Mouse (Mus musculus): Measurements from ENCODE around the gene Kbtbd4. TPM values are rescaled to one million over a fixed set of nuclear protein-coding genes. Genes with fewer than 3 reads are reported as not detected.
"Not testable (repeated sequence)": the region's sequence is repeated elsewhere in the genome, so short reads cannot be mapped to it uniquely, and the experiment has no call there.

The Kbtbd4 gene
- total RNA-seq (2021), result 10 to 100 TPM; 37.5 to 43.6 TPM

DNA sequence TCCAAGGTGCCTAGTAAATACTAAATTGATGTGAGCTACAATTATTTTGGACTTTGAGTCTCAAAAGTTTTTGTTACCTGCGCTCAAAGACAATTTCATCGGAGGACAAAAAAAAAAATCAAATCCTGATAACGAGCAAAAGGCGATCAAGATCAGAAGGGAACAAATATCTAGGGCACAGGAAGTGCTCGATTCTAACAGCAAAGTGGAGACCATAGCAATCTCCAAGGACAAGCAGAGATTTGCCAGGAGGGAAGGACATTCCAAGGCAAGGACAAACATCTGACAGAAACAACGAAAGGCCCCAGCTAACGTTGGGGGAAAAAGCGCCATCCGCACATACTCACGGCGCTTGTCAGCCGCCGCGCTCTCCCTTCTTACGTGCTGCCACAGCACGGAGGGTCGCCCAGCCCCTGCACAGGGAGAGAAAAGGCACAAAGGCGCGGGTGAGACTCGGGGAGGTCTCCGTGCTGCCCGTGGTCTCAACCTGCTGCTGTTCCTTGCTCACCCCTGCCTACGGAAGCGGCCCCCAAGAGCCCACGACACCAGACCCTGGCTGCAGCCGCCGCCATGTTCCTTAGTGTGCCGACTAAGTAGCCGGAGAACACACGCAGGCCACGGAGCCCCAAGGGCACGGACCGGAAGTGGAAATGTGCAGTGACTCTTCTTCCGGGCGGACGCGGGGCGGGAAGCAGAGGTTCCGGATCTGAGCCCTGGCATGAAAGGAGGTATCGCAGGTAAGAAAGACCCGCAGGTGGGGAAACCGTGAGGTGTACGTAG is at the start of gene Kbtbd4, which contains the start of gene Ndufs3:
TSS of gene Kbtbd4 (plus strand) at position 665 of the 780 bp plus-strand sequence.
TSS of gene Ndufs3 (minus strand) at position 752 of the 780 bp plus-strand sequence.
- intact Hi-C loops (cut with DNase I), result no loop called here

DNA sequence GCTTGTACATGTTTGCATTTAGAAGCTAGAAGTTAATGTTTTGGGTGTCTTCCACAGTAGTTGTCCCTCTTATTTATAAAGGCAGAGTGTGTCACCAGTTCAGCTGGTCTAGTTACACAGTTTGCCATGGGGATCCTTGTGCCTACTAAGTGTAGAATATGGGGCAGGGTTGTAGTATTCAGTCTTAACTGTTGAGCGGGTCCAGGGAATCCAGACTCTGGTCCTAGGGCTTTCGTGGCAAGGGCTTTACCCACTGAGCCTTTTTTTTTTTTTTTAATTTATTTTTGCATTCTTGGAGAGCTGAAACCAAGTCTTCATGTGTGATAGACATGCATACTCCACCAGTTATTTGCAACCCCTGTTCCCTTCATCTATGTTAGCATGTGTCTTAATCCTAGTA is 43.1 kb upstream of the Kbtbd4 start:
- intact Hi-C loops (cut with DNase I), result loop anchor here (10.0 kb wide), 1 partner anchor 153 kb away; no protein-coding TSS in a partner anchor
- no peak for DNase-seq

More for the DNA sequence above, at the start of gene Kbtbd4, which contains the start of gene Ndufs3:
- peak; percentile 87 for DNase-seq

DNA sequence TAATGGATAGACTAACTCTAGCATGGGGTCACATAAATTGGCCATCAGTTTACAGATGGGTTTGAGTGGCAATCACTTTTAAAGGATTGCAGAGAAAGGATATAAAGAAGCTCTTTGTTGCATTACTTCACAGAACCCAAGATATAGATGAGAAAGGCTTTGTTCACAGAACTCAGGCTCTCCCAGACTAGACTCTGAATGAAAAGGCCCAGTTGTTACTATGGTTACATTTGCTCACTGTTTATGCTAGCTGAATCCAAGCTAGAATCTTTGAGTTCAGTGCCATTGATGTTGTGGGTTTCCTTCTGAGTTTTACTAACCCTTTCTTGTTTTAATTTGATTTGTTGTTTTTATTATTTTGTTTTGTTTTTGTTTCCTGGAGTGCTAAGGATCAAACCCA is 40.4 kb upstream of the Kbtbd4 start:
- no peak for DNase-seq
- intact Hi-C loops (cut with DNase I), result loop anchor here (10.0 kb wide), 1 partner anchor 151 kb away; no protein-coding TSS in a partner anchor

DNA sequence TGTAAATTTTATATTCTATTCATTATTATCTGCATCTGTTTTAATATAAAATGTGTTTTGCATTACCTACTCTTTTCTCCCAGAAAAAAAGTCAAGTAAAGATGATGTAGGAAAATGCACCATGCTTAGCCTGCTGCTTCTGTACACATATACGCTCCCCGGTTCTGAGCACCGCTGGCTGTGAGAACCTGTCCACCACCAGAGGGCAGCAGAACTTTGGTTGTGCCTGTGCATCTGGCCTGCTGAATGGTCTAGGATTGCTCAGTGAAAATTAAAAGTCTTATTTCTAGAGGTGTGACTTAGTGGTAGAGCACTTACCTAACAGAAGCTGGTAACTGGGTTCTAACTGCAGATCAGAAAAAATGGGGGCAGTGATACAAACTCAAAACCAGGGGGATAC is 38.0 kb upstream of the Kbtbd4 start:
- DNase-seq, result peak; percentile 86
- intact Hi-C loops (cut with DNase I), result loop anchor here (5.0 to 10.0 kb wide), 2 partner anchors 148 to 191 kb away; no protein-coding TSS in a partner anchor

DNA sequence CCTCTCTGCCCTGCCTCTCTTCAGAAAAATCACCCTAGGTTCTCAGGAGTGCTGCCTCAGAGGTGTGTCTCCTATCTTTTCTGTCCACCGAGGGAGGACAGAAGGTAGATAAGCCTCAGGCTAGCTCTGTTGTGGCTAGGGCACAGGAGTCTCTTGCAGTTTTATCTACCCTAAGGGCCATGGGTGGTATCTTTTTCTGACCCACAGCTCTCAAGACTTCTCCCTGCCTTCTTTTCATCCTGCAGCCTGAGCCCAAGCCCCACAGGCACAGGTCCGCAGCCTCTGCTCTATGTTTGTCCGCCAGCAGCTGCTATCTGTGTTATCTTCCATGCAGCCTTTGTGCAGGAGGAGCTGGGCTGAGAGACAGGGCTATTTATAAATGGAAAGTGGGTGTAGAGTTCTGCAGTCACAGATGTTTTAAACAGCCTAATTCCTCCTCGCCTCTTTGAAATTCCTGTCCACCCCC is 34.4 kb upstream of the Kbtbd4 start:
- intact Hi-C loops (cut with DNase I), result no loop called here
- DNase-seq, result no peak

DNA sequence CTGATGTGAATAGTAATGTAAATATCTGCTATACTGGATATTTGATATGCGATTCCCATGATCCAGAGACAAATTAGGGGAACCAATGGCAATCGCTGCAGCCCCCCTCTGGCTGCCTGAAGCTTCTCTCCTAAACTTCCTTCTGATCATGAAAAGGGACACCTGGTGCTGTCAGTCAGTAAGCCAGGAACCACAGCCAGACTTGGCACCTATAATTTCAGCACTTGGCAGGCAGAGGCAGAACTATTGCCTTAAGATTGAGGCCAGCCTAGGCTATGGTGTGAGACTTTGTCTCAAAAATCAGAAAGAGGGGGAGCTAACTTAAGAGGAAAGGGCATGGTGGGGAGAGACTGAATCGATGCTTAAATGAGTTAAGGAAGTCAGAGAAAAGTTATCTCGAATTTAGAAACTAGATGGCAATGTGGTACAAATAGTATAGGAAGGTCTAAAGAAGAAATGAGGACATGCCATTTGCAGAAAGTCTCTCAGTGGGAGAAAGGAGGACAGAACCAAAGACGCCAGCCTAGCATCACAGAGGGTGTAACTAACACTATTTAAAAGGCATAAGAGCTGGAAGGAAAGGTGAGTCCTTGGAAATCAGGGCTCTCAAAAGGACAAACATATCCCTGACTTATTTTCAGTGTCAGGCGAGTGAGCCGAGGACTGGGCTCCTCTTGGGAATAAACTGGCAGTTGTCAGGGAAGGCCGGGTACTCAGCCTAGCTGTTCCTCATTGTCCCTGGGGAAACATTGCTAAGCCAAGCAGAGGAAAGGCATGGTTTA is 33.2 kb upstream of the Kbtbd4 start:
- intact Hi-C loops (cut with DNase I), result no loop called here
- DNase-seq, result no peak

DNA sequence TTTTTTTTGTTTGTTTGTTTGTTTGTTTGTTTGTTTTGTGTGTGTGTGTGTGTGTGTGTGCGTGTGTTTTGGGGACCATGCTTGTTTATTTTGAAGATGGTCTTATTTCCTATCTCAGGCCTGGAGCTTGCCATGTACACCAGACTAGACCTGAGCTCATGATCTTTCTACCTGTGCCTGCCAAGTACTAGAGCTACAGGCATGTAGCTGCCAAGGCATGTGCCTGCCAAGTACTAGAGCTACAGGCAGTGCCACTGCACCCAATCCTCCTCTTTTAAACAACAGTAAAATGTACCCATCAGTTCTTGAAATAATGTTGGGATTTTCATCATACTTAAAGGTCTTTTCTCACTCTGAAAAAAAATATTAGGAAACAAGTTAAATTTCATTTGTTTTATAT is 30.5 kb upstream of the Kbtbd4 start:
- no peak for DNase-seq
- intact Hi-C loops (cut with DNase I), result no loop called here

DNA sequence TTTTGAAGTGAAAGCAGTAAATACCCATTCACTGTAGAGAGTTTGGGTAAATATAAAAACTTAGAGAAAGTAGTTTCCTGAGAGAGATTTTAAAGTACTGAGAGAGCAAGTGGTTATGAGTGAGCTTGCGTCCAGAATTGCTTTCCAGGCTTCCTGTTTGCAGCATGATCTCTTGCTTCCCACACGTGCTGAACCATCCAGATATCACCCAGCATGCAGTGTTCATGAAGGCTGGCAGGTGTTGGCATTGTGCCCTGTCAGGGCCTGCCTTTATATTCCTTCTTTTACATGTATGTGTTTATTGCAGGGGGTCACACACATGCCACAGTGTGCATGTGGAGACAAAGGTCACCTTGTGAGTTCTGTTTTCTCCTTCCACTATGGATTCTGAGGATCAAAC is 29.3 kb upstream of the Kbtbd4 start:
- intact Hi-C loops (cut with DNase I), result no loop called here

DNA sequence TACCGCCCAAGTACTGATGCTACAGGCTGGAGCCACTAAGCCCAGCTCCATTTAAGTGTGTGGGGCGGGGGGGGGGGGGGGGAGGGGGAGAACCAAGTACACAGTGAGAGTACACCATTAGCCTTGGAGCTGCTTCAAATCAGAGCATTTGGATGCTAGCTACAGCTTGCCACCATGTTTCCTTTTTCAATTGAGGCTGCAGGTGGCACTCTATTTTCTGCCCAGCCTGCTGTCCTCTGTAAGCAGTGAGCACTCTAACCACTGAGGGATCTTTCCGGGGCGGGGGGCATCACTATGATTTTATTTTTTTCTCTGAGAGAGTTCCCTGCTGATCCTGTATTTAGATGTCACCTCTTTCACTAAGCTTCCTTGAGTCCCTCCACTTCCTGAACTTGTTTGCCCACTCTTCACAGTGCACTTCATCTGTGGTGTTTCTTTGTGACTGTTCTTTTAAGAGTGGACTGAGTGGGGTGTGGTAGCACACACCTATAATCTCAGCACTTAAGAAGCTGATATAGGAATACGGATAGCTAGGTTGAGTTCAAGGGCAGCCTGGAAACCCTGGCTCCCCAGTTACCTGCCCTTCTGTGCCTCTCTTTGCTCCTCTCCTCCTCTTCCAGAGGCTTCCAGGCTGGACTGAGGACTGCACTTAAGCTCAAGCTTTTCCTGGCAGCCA is 26.8 kb upstream of the Kbtbd4 start:
- intact Hi-C loops (cut with DNase I), result no loop called here
- DNase-seq, result no peak

More for the DNA sequence above, 29.3 kb upstream of the Kbtbd4 start:
- no peak for DNase-seq

DNA sequence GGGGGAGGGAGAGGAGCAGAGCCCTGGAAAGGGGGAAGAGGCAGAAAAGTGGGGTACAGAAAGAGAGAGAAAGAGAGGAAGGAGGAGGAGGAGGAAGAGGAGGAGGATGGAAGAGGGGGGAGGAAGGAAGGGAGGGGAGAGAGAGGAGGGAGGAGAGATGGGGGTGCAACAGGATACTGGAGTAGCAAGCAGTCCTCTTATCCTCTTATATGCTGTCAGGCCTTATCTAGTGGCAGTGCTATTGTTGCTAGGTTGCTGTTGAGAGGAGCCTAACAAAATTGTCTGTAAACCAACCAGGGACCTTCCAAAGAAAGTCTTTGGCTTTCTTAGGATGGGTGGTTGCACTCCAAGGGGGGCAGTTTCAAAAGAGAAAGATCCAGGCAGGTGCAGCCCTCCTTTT is 25.1 kb upstream of the Kbtbd4 start:
- no peak for DNase-seq
- intact Hi-C loops (cut with DNase I), result no loop called here

DNA sequence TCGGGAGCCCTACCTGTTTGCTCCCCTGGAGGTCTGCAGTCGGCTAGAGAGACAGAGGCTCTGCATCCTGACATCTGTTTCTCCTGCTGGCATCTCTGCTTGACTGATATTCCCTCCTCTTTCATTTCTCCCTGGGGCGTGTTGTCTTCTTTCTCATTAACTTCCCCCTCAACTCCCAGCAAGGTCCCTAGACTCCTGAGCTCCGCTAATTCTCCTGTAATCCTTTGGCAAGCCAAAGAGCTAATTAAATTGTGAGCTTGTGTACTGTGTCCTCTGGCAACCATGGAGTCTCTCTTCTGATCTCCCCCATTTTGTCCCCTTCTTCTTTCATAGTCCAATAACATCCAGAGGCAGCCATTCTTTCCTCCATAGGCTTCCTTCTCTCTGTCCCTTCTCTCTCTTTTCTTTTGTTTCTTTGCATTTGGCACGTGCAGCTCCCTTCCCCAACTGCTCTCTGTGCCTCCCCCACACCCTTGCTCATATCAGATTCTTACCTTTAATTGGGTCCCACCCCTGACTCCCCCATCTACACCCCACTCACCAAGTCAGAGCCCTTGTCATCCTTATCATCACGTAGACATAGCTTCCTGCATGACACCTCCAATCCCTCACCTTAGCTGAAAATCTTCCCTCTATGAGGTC is 24.3 kb upstream of the Kbtbd4 start:
- DNase-seq, result no peak
- intact Hi-C loops (cut with DNase I), result no loop called here

DNA sequence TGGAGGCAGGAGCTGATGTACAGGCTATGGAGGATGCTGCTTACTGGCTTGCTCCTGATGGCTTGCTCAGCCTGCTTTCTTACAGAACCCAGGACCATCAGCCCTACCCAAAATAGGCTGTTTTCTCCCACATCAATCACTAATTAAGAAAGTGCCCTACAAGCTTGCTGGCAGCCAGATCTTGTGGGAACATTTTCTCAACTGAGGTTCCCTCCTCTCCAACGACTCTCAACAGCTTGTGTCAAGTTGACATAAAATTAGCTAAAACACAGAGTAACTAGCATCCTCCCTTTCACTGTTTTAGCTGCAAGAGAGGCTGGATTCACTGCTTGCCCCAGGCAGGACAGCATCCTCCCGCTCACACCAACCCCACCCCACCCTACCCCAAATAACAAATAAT is 22.7 kb upstream of the Kbtbd4 start:
- intact Hi-C loops (cut with DNase I), result no loop called here
- no peak for DNase-seq

DNA sequence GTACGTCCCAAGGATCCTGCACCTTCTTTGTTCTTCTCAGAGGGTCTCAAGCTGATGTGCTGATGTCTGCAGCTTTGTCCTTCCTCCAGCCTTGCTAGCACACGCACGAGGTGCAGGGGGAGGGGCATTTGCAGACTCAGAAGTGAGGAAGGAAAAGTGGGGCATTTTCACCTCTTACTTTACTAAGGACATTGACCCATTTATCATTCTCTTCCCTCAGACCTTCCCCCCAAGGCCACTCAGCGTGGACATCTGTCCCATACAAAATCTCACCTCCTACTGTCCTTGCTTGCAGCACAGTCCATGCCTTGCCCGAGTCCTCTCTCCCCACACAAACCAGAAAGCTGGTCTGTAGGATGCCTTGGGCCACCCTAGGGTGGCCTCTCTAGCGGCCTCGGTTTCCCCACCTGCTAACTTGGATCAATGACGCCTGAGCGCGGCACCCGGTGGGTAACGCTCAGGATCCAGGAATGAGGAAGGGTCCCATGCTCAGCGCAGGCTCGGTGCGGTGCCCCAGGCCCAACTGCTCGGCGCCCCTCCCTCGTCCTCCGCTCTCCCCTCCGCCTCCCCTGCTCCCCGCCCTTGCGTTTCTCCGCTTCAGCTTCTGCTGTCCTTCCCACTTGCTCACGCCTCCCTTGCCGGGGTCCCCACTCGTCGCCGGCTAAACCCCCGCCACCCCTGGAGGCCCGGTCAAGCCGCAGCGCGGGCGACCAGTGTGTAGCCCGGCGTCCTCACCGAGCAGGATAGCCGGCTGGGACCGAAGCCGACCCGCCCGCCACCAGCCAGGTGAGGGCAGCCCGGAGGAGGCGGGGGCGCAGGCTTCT is 19.1 kb upstream of the Kbtbd4 start, which contains the start of gene C1qtnf4:
TSS of gene C1qtnf4 (plus strand) at position 643 of the 824 bp plus-strand sequence.
- peak; percentile 41 for DNase-seq
- intact Hi-C loops (cut with DNase I), result no loop called here

DNA sequence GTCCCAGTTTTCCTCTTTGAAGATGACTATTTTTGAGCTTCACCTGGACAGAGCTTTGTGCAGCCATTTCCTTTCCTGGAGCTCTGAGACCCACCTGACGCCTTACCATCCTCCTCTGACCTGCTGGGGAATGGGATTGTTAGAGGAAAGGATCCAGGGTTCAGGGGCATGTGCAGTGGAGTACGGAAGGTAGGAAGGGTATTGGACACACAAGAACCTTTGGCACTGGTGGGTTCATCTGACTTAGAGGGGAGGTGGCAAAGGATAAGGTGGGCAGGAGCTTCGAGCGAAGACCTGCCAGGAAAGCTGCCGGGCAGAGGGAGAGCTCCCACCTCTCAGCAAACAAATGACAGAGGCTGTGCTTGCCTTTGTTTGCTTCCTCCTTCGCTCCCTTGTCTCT is 18.1 kb upstream of the Kbtbd4 start:
- intact Hi-C loops (cut with DNase I), result no loop called here
- no peak for DNase-seq

DNA sequence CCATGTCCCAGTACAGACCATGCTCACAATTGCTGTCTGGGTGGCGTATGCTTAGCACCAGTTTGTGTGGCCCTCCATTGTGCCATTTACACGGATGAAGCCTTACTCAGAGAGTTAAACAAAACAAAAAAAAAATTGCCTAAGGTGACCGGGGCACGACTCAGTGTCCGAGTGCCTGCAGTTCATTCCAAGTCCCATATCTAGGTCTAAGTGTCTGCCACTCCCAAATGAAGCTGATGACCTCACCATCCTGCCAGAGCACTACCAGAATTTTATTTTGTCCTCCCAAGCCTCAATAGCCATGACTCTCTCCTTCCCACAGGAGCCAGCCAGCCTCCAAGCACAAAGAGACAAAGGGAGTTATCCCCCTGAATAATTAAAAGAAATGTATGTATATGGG is 16.9 kb upstream of the Kbtbd4 start:
- intact Hi-C loops (cut with DNase I), result no loop called here
- no peak for DNase-seq

DNA sequence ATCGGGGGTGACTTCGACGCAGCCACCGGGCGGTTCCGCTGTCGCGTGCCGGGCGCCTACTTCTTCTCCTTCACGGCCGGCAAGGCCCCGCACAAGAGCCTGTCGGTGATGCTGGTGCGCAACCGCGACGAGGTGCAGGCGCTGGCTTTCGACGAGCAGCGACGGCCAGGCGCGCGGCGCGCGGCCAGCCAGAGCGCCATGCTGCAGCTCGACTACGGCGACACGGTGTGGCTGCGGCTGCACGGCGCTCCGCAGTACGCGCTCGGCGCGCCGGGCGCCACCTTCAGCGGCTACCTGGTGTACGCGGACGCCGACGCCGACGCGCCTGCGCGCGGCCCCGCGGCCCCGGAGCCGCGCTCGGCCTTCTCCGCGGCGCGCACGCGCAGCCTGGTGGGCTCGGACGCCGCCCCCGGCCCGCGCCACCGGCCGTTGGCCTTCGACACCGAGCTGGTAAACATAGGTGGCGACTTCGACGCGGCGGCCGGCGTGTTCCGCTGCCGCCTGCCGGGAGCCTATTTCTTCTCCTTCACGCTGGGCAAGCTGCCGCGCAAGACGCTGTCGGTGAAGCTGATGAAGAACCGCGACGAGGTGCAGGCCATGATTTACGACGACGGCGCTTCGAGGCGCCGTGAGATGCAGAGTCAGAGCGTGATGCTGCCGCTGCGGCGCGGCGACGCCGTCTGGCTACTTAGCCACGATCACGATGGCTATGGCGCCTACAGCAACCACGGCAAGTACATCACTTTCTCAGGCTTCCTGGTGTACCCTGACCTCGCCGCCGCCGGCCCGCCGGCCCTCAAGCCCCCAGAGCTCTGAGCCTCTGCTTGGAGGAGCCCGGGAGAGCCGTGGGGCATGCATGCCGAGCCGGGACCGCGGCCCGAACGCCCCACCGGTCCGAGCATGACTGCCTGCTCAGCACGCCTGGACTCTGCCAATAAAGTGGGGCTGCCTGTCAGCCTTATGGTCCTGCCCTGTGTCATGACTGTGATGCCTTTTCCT is 14.7 kb upstream of the Kbtbd4 start:
- DNase-seq, result peak; percentile 37
- intact Hi-C loops (cut with DNase I), result no loop called here

DNA sequence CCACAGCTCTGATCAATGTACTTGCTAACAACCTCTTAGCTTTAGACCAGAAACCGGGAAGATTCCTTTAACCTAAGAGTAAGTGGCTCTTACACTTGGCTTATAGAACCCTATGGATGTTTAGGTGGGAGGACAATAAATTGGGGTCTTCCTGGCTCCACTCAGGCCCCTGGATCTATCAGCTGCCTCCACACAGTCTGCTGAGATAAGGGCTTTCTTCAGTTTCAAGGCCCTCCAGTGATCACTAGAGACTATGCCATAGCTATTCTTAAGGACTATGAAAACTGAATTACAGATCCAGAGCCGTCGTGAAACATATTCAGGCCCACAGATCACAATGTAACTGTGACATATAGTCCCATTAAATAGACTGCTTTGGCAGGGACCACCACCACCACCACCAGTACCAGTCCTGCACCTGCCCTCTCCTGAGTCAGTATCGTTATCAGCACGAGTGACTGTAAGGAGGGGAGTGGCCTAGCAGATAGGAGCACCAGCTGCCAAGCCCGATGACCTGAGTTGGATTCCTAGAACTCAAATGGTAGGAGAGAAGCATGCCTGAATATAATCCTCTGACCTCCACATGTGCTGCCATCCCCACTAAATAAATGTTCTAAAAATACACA is 10.8 kb upstream of the Kbtbd4 start:
- intact Hi-C loops (cut with DNase I), result no loop called here

DNA sequence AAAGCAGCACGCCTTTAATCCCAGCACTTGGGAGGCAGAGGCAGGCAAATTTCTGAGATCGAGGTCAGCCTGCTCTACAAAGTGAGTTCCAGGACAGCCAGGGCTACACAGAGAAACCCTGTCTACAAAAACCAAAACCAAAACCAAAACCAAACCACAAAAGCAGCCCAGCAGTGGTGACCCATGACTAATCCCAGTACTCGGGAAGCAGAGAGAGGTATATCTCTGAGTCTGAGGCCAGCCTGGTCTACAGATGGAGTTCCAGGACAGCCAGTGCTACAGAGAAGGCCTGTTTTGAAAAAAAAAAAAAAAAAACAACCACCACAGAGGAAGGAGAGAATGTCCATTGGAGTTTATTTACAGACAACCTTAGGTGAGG is 10.3 kb upstream of the Kbtbd4 start:
- DNase-seq; intact Hi-C loops (cut with DNase I): not testable (repeated sequence)

More for the DNA sequence above, 10.8 kb upstream of the Kbtbd4 start:
- DNase-seq, result no peak
